Mouse (Mus musculus): Measurements from ENCODE around the gene 1700067K01Rik.

- TF ChIP-seq POLR2A (IDR thresholded peaks at IDR 0.05; ENCODE audit: low read depth, low read length) (no peak), CTCF (IDR thresholded peaks at IDR 0.05; ENCODE audit: borderline replicate concordance, insufficient read depth, low read length) (no peak)
Measured at GRCm38 (mm10) chr8:83992488-83992887, 8.8 kb upstream of the 1700067K01Rik start.
